Mouse (Mus musculus) hindbrain, postnatal 0 days (tissue): ENCODE results near the gene Gdf10. TPM values are rescaled to one million over a fixed set of nuclear protein-coding genes. Genes with fewer than 3 reads are reported as not detected.

Experiments
- ATAC-seq: fragments of 200-750 bp; cut with Nextera tagmentation; 2 replicates; pipeline ENCODE4 v1.8.0; 2017; ENCODE audit warnings: mild to moderate bottlenecking, moderate TSS enrichment, moderate library complexity
- DNase-seq: peaks from one replicate; pipeline ENCODE4 v3.0.0-alpha.2; 2015; ENCODE audit warnings: low spot score
- H3K27ac ChIP-seq: fragments of 300-500 bp; sonication (generic); 2 replicates; pipeline ENCODE4 v1.5.1; 2014; ENCODE audit warnings: mild to moderate bottlenecking
- H3K27me3 ChIP-seq: fragments of 300-500 bp; sonication (generic); 2 replicates; pipeline ENCODE4 v1.6.1; 2014; ENCODE audit warnings: low read length, mixed read lengths; ENCODE audit not compliant: insufficient read depth
- H3K36me3 ChIP-seq: fragments of 300-500 bp; sonication (generic); 2 replicates; pipeline ENCODE4 v1.6.1; 2014; ENCODE audit warnings: low read length, mixed read lengths; ENCODE audit not compliant: insufficient read depth
- H3K4me1 ChIP-seq: fragments of 300-500 bp; sonication (generic); 2 replicates; pipeline ENCODE4 v1.6.1; 2014; ENCODE audit warnings: antibody characterized with exemption, low read length, mixed read lengths; ENCODE audit not compliant: insufficient read depth
- H3K4me2 ChIP-seq: fragments of 300-500 bp; sonication (generic); 2 replicates; pipeline ENCODE4 v1.6.1; 2014; ENCODE audit warnings: low read depth, mild to moderate bottlenecking, low read length, moderate library complexity, mixed read lengths
- H3K4me3 ChIP-seq: fragments of 300-500 bp; sonication (generic); 2 replicates; pipeline ENCODE4 v1.5.1; 2014; ENCODE audit warnings: low read length
- H3K9ac ChIP-seq: fragments of 300-500 bp; sonication (generic); replicated peaks from 2 replicates; pipeline ENCODE4 v1.6.1; 2014; ENCODE audit warnings: mild to moderate bottlenecking, low read length, moderate library complexity, mixed read lengths
- H3K9me3 ChIP-seq: fragments of 300-500 bp; sonication (generic); 2 replicates; pipeline ENCODE4 v1.6.1; 2016; ENCODE audit warnings: low read length, mixed read lengths
- CTCF ChIP-seq: IDR thresholded peaks from 2 replicates; pipeline ENCODE4 v1.5.1; 2016; ENCODE audit warnings: antibody characterized with exemption, control low read depth, low read depth
- WGBS: fragments of 180-500 bp; shearing (Covaris S2); extraction: QIAGEN DNeasy Blood & Tissue Kit; methylation state at CpG from one replicate; pipeline ENCODE4 v1.1.7; 2014; 5-methylcytosine and 5-hydroxymethylcytosine counted together
- polyA plus RNA-seq: library from polyadenylated mRNA; unstranded; fragments of >200 nt; fragmentation: Nextera tagmentation; extraction: Ambion mirVana; gene quantifications from 2 replicates; pipeline ENCODE4 v1.2.1, GENCODE M21; 2015
- total RNA-seq: library from RNA; depleted of rRNA; stranded (reverse); fragments of >200 nt; gene quantifications from 2 replicates; pipeline ENCODE4 v1.2.3, GENCODE M21; 2014

Gdf10 gene
- total and polyA plus RNA-seq, 2 experiments from 2014 or later, result 27.3 to 32.9 TPM

DNA sequence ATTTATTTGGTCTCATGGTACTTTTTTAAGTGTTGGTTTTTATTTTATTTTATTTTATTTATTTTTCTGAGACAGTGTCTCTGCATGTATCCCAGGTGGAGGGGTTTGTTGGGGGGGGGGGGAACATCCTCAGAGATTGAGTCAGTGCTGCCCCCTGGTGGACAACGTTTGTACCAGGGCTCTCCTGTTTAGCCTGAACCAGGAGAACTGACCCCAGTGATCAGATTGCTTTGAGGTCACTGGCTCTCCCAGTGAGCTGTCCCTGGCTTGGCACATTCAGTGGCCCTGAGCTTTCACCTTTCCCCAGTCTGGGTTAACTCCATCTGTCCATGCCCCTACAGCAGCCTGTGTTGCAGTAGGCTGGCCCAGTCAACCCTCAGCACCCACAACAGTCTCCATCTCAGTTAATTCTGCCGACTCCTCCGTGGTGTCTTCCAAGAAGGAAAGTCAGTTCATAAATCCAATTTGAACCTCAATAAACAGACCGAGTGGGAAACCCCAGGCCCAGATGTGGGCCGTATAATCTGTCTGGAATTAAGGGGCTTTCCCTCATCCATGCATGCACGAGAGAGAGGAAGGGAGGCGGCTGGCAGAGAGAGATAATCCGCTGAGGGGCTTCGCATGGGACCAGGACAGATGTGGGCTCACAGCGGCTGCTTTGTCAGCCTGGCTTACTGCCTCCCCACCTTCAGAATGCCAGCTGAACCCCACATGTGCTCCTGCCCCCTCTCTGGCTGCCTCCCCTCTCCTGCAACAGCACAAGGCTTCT is 9.7 kb downstream of the Gdf10 start:
- peak; percentile 74 for TF ChIP-seq CTCF
- H3K9ac ChIP-seq, result no peak overlapping the region
- no peak overlapping the region for H3K27ac ChIP-seq
- DNase-seq (peak; percentile 76), ATAC-seq (peak; percentile 36; the same call in 1 of the 2 replicates)
- no peak overlapping the region for H3K4me2 ChIP-seq
- H3K4me3 ChIP-seq, result no peak overlapping the region
- 0 out of 2 replicates have a peak, but pooled peaks cover 8% of the 10 kb centered on the region for H3K27me3 ChIP-seq
- WGBS, result 53% methylated on average over 10 of the region's 10 CpGs
- H3K9me3 ChIP-seq, result no peaks in the 10 kb centered on the region
- H3K36me3 ChIP-seq, result no peaks in the 10 kb centered on the region
- H3K4me1 ChIP-seq, result no peaks in the 10 kb centered on the region

DNA sequence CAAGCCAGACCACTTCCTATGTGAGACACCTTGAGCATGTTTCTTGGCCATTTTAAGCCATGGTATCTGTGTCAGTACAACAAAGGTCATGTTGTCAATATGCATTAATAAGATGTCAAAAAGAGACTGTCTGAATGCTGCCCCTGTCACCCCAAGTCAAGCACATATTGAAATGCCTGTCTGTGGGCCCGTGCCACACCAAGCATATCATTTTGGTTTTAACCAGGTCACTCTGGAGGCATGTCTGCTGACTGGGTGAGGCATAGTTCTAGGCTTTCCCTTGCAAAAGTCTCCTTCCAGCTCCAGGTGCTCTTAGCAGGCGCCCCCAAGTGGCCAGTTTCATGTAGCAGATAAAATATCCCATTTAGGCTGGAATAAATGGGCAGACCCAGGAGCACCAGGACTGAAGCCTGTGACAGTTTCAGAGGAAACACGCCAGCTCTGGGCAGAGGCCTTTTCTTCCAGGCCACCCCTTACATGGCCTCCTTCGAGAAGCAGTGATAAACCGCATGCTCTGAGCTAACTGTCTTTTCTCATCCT is 10.5 kb downstream of the Gdf10 start:
- Histone ChIP-seq H3K4me2 (no peak overlapping the region), H3K4me3 (no peak overlapping the region), H3K27ac (no peak overlapping the region), H3K4me1 (no peaks in the 10 kb centered on the region), H3K27me3 (0 out of 2 replicates have a peak, but pooled peaks cover 8% of the 10 kb centered on the region), H3K9me3 (no peaks in the 10 kb centered on the region), H3K9ac (no peak overlapping the region), H3K36me3 (no peaks in the 10 kb centered on the region)
- WGBS, result 44% methylated on average over 5 of the region's 5 CpGs
- DNase-seq (peak; percentile 79), ATAC-seq (0 out of 2 replicates have a peak, but pooled peaks have one; percentile 30)
- TF ChIP-seq CTCF, result peak; percentile 76

DNA sequence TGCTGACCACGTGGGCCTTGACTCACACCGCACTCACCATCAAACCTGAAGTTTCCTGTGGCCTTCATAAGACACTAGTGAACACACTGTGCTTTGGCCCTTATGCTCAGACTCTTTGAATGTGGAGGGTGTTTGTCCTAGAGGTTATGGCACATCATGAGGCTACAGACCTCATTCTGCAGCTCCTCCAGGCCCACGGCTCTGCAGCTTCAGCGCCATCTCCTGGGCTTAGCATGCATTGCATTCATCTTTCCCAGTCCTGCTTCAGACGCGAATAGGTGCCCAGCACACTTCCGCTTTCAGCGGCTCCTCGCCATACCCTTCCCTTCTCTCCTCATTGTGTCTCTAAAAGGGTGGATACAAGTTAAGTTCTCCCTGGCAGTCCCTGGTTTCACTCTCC is 15.7 kb downstream of the Gdf10 start:
- H3K36me3 ChIP-seq, result no peaks in the 10 kb centered on the region
- H3K9me3 ChIP-seq, result no peaks in the 10 kb centered on the region
- H3K4me3 ChIP-seq, result no peak overlapping the region
- ATAC-seq (peak; percentile 79), DNase-seq (peak; percentile 90)
- TF ChIP-seq CTCF, result peak; percentile 98
- H3K27ac ChIP-seq, result no peak overlapping the region
- 25% methylated on average over 9 of the region's 9 CpGs for WGBS
- H3K4me1 ChIP-seq, result no peaks in the 10 kb centered on the region
- no peaks in the 10 kb centered on the region for H3K27me3 ChIP-seq
- H3K4me2 ChIP-seq, result peak overlapping the region; percentile 47
- peak overlapping the region; percentile 42; the same call in 1 of the 2 replicates for H3K9ac ChIP-seq

DNA sequence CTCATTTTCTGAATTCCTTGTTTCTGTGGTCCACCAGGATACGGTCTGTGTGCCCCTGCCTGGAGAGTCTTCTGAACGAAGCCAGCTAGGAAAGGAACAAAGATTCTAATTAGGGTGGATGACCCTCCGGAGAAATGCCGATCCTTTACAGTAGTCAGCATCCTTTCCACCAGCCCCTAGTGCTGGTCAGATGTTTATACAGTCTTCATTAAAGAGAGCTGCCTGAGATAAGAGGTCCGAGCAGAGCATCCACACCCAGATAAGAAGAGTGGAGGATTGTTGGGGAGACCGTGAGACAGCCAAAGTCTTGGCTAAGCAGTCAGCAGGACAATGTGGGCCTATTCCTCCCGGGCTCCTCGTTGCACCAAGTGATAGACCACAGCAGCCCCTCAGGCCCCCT is 17.4 kb downstream of the Gdf10 start, which contains the start of gene Gdf2:
Gene Gdf2 (plus strand): TSS at position 301 of the 400 bp plus-strand sequence.
- ATAC-seq (no peak), DNase-seq (no peak)
- H3K36me3 ChIP-seq, result no peaks in the 10 kb centered on the region
- 88% methylated on average over 8 of the region's 8 CpGs for WGBS
- H3K9me3 ChIP-seq, result no peaks in the 10 kb centered on the region
- TF ChIP-seq CTCF, result no peak
- H3K4me1 ChIP-seq, result no peaks in the 10 kb centered on the region
- H3K27me3 ChIP-seq, result no peaks in the 10 kb centered on the region
- H3K9ac ChIP-seq, result no peak within 1 kb of the TSS
- no peak within 1 kb of the TSS for H3K4me2 ChIP-seq
- no peak within 1 kb of the TSS for H3K4me3 ChIP-seq
- H3K27ac ChIP-seq, result no peak within 1 kb of the TSS

DNA sequence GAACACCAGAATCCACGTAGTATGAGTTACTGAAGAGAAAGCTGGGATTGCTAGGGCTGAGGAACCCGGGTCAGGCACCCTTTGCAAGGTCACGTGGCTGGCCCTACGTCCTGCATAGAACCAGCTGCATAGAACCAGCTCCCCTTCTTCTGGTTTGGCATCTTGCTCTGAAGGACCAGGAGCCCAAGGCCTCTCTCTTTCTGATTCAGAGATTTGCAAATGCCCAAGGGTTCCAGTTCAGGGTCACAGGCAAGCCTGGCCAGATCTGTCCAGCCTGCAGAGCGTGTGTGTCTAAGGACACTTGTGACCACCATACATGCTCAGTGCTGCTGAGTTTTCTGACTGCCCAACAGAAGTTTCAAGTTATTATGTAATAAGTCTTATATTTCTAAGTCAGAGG is 18.8 kb downstream of the Gdf10 start:
- H3K9me3 ChIP-seq, result no peaks in the 10 kb centered on the region
- H3K4me2 ChIP-seq, result no peak overlapping the region
- H3K36me3 ChIP-seq, result no peaks in the 10 kb centered on the region
- no peak overlapping the region for H3K4me3 ChIP-seq
- ATAC-seq (no peak), DNase-seq (no peak)
- WGBS, result 82% methylated on average over 5 of the region's 5 CpGs
- H3K27ac ChIP-seq, result no peak overlapping the region
- no peak overlapping the region for H3K9ac ChIP-seq
- H3K27me3 ChIP-seq, result no peaks in the 10 kb centered on the region
- TF ChIP-seq CTCF, result no peak
- H3K4me1 ChIP-seq, result no peaks in the 10 kb centered on the region

DNA sequence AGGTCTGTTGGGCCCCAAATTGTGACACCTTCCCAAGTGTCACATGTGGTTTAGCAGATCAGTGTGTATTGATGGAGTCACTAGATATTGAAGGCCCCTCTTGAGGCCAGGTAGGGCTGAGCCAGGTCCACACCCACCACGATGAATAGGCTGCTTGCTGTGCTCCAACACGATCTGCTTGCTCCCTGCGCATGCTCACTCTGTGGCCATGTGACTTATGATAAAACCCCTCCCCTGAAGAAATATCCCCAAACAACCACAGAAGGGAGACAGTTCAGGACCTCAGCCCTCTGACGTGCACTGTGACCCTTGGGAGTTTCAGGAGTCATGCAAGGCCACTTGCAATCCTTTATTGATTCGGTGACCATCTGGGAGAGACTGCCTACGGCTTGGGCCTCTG is 22.7 kb downstream of the Gdf10 start:
- no peak for DNase-seq
- H3K4me3 ChIP-seq, result no peak overlapping the region
- no peak overlapping the region for H3K4me2 ChIP-seq
- 74% methylated on average over 6 of the region's 6 CpGs for WGBS
- H3K27me3 ChIP-seq, result no peaks in the 10 kb centered on the region
- no peak overlapping the region for H3K9ac ChIP-seq
- no peak overlapping the region for H3K27ac ChIP-seq
- no peaks in the 10 kb centered on the region for H3K36me3 ChIP-seq
- TF ChIP-seq CTCF, result no peak
- no peak for ATAC-seq
- no peaks in the 10 kb centered on the region for H3K4me1 ChIP-seq
- no peaks in the 10 kb centered on the region for H3K9me3 ChIP-seq
